Mouse (Mus musculus): ENCODE measurements around the gene 6030468B19Rik. TPM values are rescaled to one million over a fixed set of nuclear protein-coding genes. Genes with fewer than 3 reads are reported as not detected.

6030468B19Rik gene
- polyA plus RNA-seq, 1 experiment from 2014 or later = not detected

GRCm38 (mm10) chr11:117791441-117791761 lies 6.1 kb upstream of the 6030468B19Rik start:
- 88% methylated on average over 9 of the region's 9 CpGs for WGBS
- no peak for ATAC-seq (ENCODE audit: low FRiP score)

DNA sequence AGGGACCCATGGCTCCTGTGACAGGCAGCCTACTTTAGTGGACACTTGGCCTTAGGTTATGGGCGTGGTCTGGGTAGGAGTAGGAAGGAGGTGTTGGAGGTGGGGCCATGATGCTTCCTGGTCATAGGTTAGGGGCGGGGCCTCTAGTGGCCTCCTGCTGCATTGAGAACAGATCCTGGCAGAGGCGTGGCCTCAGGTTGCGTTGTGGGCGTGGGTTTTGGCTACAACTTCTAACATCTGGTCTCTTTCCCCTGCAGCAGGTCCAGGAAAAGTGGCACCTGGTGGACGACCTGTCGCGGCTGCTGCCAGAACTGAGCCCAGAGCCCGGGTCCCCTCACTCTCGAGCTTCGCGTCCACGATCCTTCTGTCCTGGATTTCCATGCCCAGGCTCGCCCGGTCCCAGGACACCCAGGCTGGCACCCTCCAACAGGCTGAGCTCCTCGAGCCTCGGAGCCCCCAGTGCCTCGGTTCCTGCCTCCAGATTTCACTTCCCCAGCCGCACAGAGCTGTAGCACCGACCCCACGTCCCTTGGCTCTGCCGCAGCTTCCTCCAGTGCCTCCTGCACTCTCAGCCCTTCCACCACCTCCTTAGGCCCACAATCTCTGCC lies 5.1 kb upstream of the 6030468B19Rik start:
- Histone ChIP-seq H3K36me3 (no peaks in the 10 kb centered on the region), H3K27ac (replicated peaks) (no peak overlapping the region), H3K9me3 (replicated peaks) (no peaks in the 10 kb centered on the region), H3K27me3 (replicated peaks) (peaks cover 25% of the 10 kb centered on the region), H3K4me3 (replicated peaks) (no peak overlapping the region), H3K4me1 (peaks cover 3% of the 10 kb centered on the region; the same call in 1 of the 2 replicates), H3K4me2 (no peak overlapping the region), H3K9ac (replicated peaks) (no peak overlapping the region)
- ATAC-seq (ENCODE audit: low FRiP score) = no peak; the same call in 1 of the 2 replicates
- WGBS = 7% methylated on average over 22 of the region's 22 CpGs

More at GRCm38 (mm10) chr11:117791441-117791761, 6.1 kb upstream of the 6030468B19Rik start:
- H3K4me3 ChIP-seq (replicated peaks) = no peak overlapping the region
- no peak overlapping the region for H3K4me2 ChIP-seq
- no peaks in the 10 kb centered on the region for H3K36me3 ChIP-seq
- peaks cover 25% of the 10 kb centered on the region for H3K27me3 ChIP-seq (replicated peaks)
- no peak overlapping the region for H3K9ac ChIP-seq (replicated peaks)
- no peaks in the 10 kb centered on the region for H3K9me3 ChIP-seq (replicated peaks)
- H3K4me1 ChIP-seq = peaks cover 3% of the 10 kb centered on the region; the same call in 1 of the 2 replicates
- H3K27ac ChIP-seq (replicated peaks) = no peak overlapping the region

DNA sequence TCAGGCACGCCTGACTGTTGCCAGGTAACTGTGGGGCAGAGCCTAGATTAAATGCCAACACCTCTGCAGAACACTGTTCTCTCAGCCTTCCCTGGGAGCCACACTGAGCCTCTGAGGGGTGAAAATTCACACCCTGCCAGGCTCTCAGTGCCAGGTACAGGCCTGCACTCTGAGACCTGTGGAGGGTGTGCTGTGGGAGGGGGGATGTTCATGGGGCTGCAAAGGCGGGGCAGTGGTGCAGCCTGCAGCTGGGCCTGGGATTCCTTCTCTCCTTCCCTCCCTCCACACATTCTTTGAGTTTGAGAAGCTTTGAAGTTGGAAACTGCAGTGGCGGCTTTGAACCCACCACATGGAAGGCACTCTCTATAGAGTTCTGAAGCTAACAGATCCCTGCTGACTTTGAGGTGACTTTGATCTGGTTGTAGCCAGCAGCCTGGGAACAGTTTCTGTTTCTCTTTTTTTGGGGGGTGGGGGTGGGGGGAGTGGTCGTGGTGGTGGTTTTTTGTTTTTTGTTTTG lies 3.4 kb upstream of the 6030468B19Rik start:
- WGBS = 68% methylated on average over 4 of the region's 4 CpGs
- Histone ChIP-seq H3K9ac (replicated peaks) (no peak overlapping the region), H3K27ac (replicated peaks) (no peak overlapping the region), H3K4me3 (replicated peaks) (no peak overlapping the region), H3K27me3 (replicated peaks) (peaks cover 25% of the 10 kb centered on the region), H3K9me3 (replicated peaks) (no peaks in the 10 kb centered on the region), H3K4me1 (peaks cover 3% of the 10 kb centered on the region; the same call in 1 of the 2 replicates), H3K36me3 (no peaks in the 10 kb centered on the region), H3K4me2 (no peak overlapping the region)
- no peak for ATAC-seq (ENCODE audit: low FRiP score)

- H3K4me2 ChIP-seq = no peak overlapping the region
- H3K27ac ChIP-seq (replicated peaks) = no peak overlapping the region
- no peak overlapping the region for H3K4me3 ChIP-seq (replicated peaks)
- ATAC-seq (ENCODE audit: low FRiP score) = no peak
- H3K36me3 ChIP-seq = no peaks in the 10 kb centered on the region
- peaks cover 7% of the 10 kb centered on the region for H3K27me3 ChIP-seq (replicated peaks)
- WGBS = 46% methylated on average over 5 of the region's 5 CpGs
- no peaks in the 10 kb centered on the region for H3K9me3 ChIP-seq (replicated peaks)
- H3K4me1 ChIP-seq = peaks cover 3% of the 10 kb centered on the region; the same call in 1 of the 2 replicates
- H3K9ac ChIP-seq (replicated peaks) = no peak overlapping the region
Measured at GRCm38 (mm10) chr11:117796954-117797353, 506 bp upstream of the 6030468B19Rik start.

GRCm38 (mm10) chr11:117798160-117798541 lies 691 bp downstream of the 6030468B19Rik start:
- 0 out of 2 replicates have a peak, but pooled peaks cover 2% of the 10 kb centered on the region for H3K27me3 ChIP-seq (replicated peaks)
- ATAC-seq (ENCODE audit: low FRiP score) = no peak
- H3K27ac ChIP-seq (replicated peaks) = no peak overlapping the region
- no peaks in the 10 kb centered on the region for H3K36me3 ChIP-seq
- H3K9me3 ChIP-seq (replicated peaks) = no peaks in the 10 kb centered on the region
- H3K4me1 ChIP-seq = no peaks in the 10 kb centered on the region
- H3K4me3 ChIP-seq (replicated peaks) = no peak overlapping the region
- H3K9ac ChIP-seq (replicated peaks) = no peak overlapping the region
- WGBS = 64% methylated on average over 2 of the region's 2 CpGs
- no peak overlapping the region for H3K4me2 ChIP-seq

DNA sequence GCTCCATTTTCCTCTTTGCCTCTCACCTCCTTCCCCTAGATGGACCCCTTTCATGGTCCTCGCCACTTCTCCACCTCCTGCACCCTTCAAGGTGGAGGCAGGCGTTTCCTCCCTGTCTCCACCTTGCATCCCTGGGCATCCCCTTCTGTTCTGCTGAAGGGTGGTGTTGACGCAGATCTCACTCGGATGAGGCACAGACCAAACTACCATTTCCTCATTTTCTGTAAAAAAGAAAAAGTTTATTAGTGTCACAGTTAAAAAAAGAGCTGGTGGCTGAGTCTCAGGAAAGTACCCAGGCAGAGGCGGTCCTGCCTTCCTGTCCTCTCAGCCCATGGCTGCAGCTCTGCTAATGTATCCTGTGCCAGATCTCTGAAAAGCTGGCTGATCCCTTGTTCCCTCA lies 1.7 kb downstream of the 6030468B19Rik start:
- H3K36me3 ChIP-seq = no peaks in the 10 kb centered on the region
- no peak for ATAC-seq (ENCODE audit: low FRiP score)
- no peak overlapping the region for H3K27ac ChIP-seq (replicated peaks)
- H3K27me3 ChIP-seq (replicated peaks) = no peaks in the 10 kb centered on the region
- no peaks in the 10 kb centered on the region for H3K4me1 ChIP-seq
- no peak overlapping the region for H3K4me2 ChIP-seq
- H3K9me3 ChIP-seq (replicated peaks) = no peaks in the 10 kb centered on the region
- 67% methylated on average over 5 of the region's 5 CpGs for WGBS
- no peak overlapping the region for H3K4me3 ChIP-seq (replicated peaks)
- H3K9ac ChIP-seq (replicated peaks) = no peak overlapping the region

DNA sequence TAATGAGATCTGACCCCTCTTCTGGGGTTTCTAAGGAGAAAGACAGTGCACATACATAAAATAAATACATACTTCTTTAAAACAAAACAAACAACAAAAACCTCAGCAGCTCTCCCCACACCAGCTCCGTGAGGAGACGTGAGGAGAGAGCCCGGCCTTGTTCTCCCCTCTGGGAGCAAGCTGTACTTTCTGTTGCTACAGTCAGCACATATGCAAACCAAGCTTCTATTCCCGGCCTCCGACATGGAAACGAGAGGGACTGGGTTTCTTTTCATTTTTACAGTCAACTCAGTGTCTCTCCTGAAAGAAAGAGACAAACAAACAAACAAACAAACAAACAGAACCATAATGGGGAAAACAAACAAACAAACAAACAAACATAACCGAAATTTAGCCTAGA lies 2.6 kb downstream of the 6030468B19Rik start:
- Histone ChIP-seq H3K4me1 (no peaks in the 10 kb centered on the region), H3K27ac (replicated peaks) (no peak overlapping the region), H3K4me3 (replicated peaks) (no peak overlapping the region), H3K9ac (replicated peaks) (no peak overlapping the region), H3K27me3 (replicated peaks) (no peaks in the 10 kb centered on the region), H3K9me3 (replicated peaks) (no peaks in the 10 kb centered on the region), H3K36me3 (no peaks in the 10 kb centered on the region), H3K4me2 (no peak overlapping the region)
- 82% methylated on average over 7 of the region's 7 CpGs for WGBS
- no peak for ATAC-seq (ENCODE audit: low FRiP score)

GRCm38 (mm10) chr11:117801650-117802049 lies 4.2 kb downstream of the 6030468B19Rik start:
- Histone ChIP-seq H3K36me3 (no peaks in the 10 kb centered on the region), H3K9ac (replicated peaks) (no peak overlapping the region), H3K4me2 (no peak overlapping the region), H3K27me3 (replicated peaks) (no peaks in the 10 kb centered on the region), H3K4me1 (no peaks in the 10 kb centered on the region), H3K4me3 (replicated peaks) (no peak overlapping the region), H3K9me3 (replicated peaks) (no peaks in the 10 kb centered on the region), H3K27ac (replicated peaks) (no peak overlapping the region)
- 73% methylated on average over 7 of the region's 7 CpGs for WGBS
- ATAC-seq (ENCODE audit: low FRiP score) = no peak

DNA sequence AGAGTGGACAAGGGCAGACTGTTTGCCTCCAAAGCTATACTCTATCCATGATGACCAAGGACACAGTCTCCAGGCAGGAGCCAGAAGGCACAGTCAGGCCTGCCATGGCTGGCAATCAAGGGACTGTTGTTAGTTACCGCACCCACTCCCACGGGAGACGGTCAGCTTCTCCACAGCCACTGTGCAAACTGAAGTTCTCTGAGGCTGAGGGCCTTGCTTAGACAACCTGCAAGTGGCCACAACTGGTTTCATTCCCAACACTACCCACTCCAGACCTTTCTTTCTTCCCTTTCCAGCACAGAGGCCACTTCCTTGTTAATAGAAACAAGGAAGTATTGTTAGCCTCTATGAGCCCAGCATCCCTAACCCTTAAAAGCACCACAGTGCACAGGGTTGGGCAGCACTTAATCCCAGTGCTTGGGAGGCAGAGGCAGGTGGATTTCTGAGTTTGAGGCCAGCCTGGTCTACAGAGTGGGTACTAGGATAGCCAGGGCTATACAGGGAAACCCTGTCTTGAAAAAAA lies 5.8 kb downstream of the 6030468B19Rik start:
- no peaks in the 10 kb centered on the region for H3K4me1 ChIP-seq
- H3K36me3 ChIP-seq = no peaks in the 10 kb centered on the region
- no peak overlapping the region for H3K4me3 ChIP-seq (replicated peaks)
- no peaks in the 10 kb centered on the region for H3K27me3 ChIP-seq (replicated peaks)
- no peaks in the 10 kb centered on the region for H3K9me3 ChIP-seq (replicated peaks)
- WGBS = 97% methylated on average over 3 of the region's 3 CpGs
- ATAC-seq (ENCODE audit: low FRiP score) = no peak
- H3K4me2 ChIP-seq = no peak overlapping the region
- no peak overlapping the region for H3K9ac ChIP-seq (replicated peaks)
- H3K27ac ChIP-seq (replicated peaks) = no peak overlapping the region

GRCm38 (mm10) chr11:117806781-117807180 lies 9.3 kb downstream of the 6030468B19Rik start:
- Histone ChIP-seq H3K9ac (replicated peaks) (no peak overlapping the region), H3K4me3 (replicated peaks) (no peak overlapping the region), H3K4me2 (no peak overlapping the region), H3K9me3 (replicated peaks) (no peaks in the 10 kb centered on the region), H3K27ac (replicated peaks) (no peak overlapping the region), H3K4me1 (peaks cover 19% of the 10 kb centered on the region), H3K27me3 (replicated peaks) (peaks cover 20% of the 10 kb centered on the region), H3K36me3 (no peaks in the 10 kb centered on the region)
- ATAC-seq (ENCODE audit: low FRiP score) = no peak
- 88% methylated on average over 6 of the region's 6 CpGs for WGBS

DNA sequence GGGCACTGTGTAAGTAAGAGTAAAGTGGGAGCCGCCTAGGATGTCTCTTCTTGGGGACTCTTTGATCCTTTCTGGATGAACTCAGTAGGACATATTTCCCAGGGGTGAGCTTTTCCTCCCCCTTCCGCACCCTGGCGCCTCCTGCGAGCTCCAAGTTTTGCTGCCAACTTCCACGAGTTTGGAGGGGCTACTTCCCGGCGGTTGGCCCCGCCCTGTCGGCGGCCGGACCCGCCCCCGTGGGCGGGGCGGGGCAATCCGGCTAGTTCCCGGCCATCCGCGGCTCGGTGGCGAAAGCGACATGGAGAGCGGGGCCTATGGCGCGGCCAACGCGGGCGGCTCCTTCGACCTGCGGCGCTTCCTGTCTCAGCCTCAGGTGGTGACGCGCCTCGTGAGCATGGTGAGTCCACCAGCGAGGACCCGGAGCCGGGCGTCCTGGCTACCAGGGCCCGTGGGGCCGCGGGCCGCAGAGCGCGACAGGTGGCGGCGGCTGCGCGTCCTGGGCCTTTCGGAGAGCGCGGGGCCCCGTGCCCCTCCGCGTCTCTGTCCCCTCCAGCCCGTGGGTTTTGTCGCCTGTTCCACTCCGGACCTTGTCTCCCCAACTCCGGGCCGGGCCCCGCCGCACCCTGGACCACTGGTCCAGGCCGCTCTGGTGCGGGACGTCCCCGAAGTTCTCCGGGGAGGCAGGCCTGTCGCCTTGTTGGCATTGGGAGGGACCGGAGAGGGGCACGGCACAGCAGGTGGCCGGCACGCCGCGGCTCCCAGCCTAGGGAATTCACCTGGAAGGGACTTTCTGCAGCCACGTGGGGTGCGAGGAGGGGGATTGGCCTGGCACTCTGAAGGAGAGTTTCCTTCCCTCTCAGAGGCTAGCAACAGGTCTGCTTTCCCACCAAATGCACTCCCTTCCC lies 12.2 kb downstream of the 6030468B19Rik start, which contains the start of the genes Gm20708 and Syngr2:
Gene Gm20708, plus strand, starts transcription at position 262 of the 905 bp plus-strand sequence.
Gene Syngr2, plus strand, starts transcription at position 262 of the 905 bp plus-strand sequence.
- WGBS = under 1% methylated on average over 75 of the region's 75 CpGs
- Histone ChIP-seq H3K4me2 (peak within 1 kb of the TSS; percentile 97), H3K9ac (replicated peaks) (peak within 1 kb of the TSS; percentile 55), H3K9me3 (replicated peaks) (no peaks in the 10 kb centered on the region), H3K27ac (replicated peaks) (peak within 1 kb of the TSS; percentile 28; the same call in 1 of the 2 replicates), H3K4me3 (replicated peaks) (peak within 1 kb of the TSS; percentile 58), H3K36me3 (no peaks in the 10 kb centered on the region), H3K27me3 (replicated peaks) (peaks cover 20% of the 10 kb centered on the region), H3K4me1 (peaks cover 19% of the 10 kb centered on the region)
- peak; percentile 59; the same call in 1 of the 2 replicates for ATAC-seq (ENCODE audit: low FRiP score)

Measured in neural tube, embryonic 15.5 days (tissue).